Mouse (Mus musculus): ENCODE data around the gene Xrra1.

GRCm38 (mm10) chr7:99864241-99865028, 5.5 kb downstream of the Xrra1 start:
- TF ChIP-seq CTCF (IDR thresholded peaks at IDR 0.05; ENCODE audit: low read depth) (no peak), EP300 (IDR thresholded peaks at IDR 0.05; ENCODE audit: low read depth) (no peak)
